Mouse (Mus musculus) limb, embryonic 14.5 days (tissue): ENCODE measurements at regions not wholly inside any gene's neighbourhood (a gene's known extent, or its start where the extent isn't known, plus 50 kb on each side); places are given as distances from the start of the nearest gene placed in this dataset.

Experiments used
- ATAC-seq: fragments of 200-750 bp; cut with Nextera tagmentation; 2 replicates; pipeline ENCODE4 v1.8.0; 2017; ENCODE audit warnings: low read depth, moderate number of reproducible peaks, moderate TSS enrichment; ENCODE audit not compliant: low FRiP score
- DNase-seq: peaks from one replicate; pipeline ENCODE4 v3.0.0-alpha.2; 2015; ENCODE audit warnings: low spot score
- H3K27ac ChIP-seq: fragments of 300-500 bp; sonication (generic); replicated peaks from 2 replicates; pipeline ENCODE4 v1.5.1; 2014; ENCODE audit warnings: low read depth, mild to moderate bottlenecking, low read length, moderate library complexity, mixed read lengths
- H3K27me3 ChIP-seq: fragments of 300-500 bp; sonication (generic); 2 replicates; pipeline ENCODE4 v1.6.1; 2014; ENCODE audit warnings: low read length, mixed read lengths; ENCODE audit not compliant: control insufficient read depth, insufficient read depth
- H3K36me3 ChIP-seq: fragments of 300-500 bp; sonication (generic); 2 replicates; pipeline ENCODE4 v1.6.1; 2014; ENCODE audit warnings: mild to moderate bottlenecking, low read length, moderate library complexity, mixed read lengths; ENCODE audit not compliant: control insufficient read depth, insufficient read depth
- H3K4me1 ChIP-seq: fragments of 300-500 bp; sonication (generic); 2 replicates; pipeline ENCODE4 v1.6.1; 2014; ENCODE audit warnings: antibody characterized with exemption, low read length, mixed read lengths; ENCODE audit not compliant: control insufficient read depth, insufficient read depth
- H3K4me2 ChIP-seq: fragments of 300-500 bp; sonication (generic); replicated peaks from 2 replicates; pipeline ENCODE4 v1.6.1; 2014; ENCODE audit warnings: low read depth, mild to moderate bottlenecking, low read length, moderate library complexity; ENCODE audit not compliant: severe bottlenecking
- H3K4me3 ChIP-seq: fragments of 300-500 bp; sonication (generic); replicated peaks from 2 replicates; pipeline ENCODE4 v1.5.1; 2014; ENCODE audit warnings: low read length
- H3K9ac ChIP-seq: fragments of 300-500 bp; sonication (generic); 2 replicates; pipeline ENCODE4 v1.6.1; 2014; ENCODE audit warnings: mild to moderate bottlenecking, low read depth, low read length, moderate library complexity; ENCODE audit not compliant: severe bottlenecking
- H3K9me3 ChIP-seq: fragments of 300-500 bp; sonication (generic); 2 replicates; pipeline ENCODE4 v1.6.1; 2016; ENCODE audit warnings: low read length; ENCODE audit not compliant: control insufficient read depth
- POLR2A ChIP-seq: fragments of 200-500 bp; IDR thresholded peaks from 2 replicates; pipeline ENCODE4 v1.8.0; 2012; ENCODE audit warnings: inconsistent platforms, mild to moderate bottlenecking, moderate library complexity, borderline replicate concordance; ENCODE audit not compliant: insufficient read depth, insufficient read length; ENCODE audit errors: extremely low read depth
- WGBS: fragments of 180-500 bp; shearing (Covaris S2); extraction: QIAGEN DNeasy Blood & Tissue Kit; methylation state at CpG from one replicate; pipeline ENCODE4 v1.1.7; 2014; 5-methylcytosine and 5-hydroxymethylcytosine counted together

- DNase-seq (no peak), ATAC-seq (no peak)
- Histone ChIP-seq H3K9ac (no peak overlapping the region), H3K9me3 (no peaks in the 10 kb centered on the region), H3K27me3 (no peaks in the 10 kb centered on the region), H3K36me3 (no peaks in the 10 kb centered on the region), H3K4me2 (no peak overlapping the region), H3K4me3 (no peak overlapping the region), H3K27ac (no peak overlapping the region), H3K4me1 (no peaks in the 10 kb centered on the region; the same call in 1 of the 2 replicates)
- TF ChIP-seq POLR2A = no peak
- 81% methylated on average over 4 of the region's 4 CpGs for WGBS
Observed at GRCm38 (mm10) chrX:11448711-11449110, 121.1 kb downstream of the H2al1j start.

- H3K27ac ChIP-seq = no peak overlapping the region
- no peaks in the 10 kb centered on the region for H3K9me3 ChIP-seq
- 59% methylated on average over 4 of the region's 4 CpGs for WGBS
- DNase-seq (no peak), ATAC-seq (no peak)
- TF ChIP-seq POLR2A = no peak
- no peaks in the 10 kb centered on the region for H3K27me3 ChIP-seq
- H3K9ac ChIP-seq = no peak overlapping the region
- no peak overlapping the region for H3K4me2 ChIP-seq
- H3K4me3 ChIP-seq = no peak overlapping the region
- no peaks in the 10 kb centered on the region for H3K4me1 ChIP-seq
- H3K36me3 ChIP-seq = no peaks in the 10 kb centered on the region
Observed at GRCm38 (mm10) chrX:11458521-11458920, 130.9 kb downstream of the H2al1j start.

- WGBS = 54% methylated on average over 3 of the region's 3 CpGs
- no peak for TF ChIP-seq POLR2A
Observed at GRCm38 (mm10) chrX:11463955-11464511, 136.4 kb downstream of the H2al1j start.

GRCm38 (mm10) chrX:11466191-11466590 is 138.6 kb downstream of the H2al1j start:
- Histone ChIP-seq H3K9ac (no peak overlapping the region), H3K4me3 (no peak overlapping the region), H3K27ac (no peak overlapping the region), H3K27me3 (no peaks in the 10 kb centered on the region), H3K36me3 (no peaks in the 10 kb centered on the region), H3K4me2 (no peak overlapping the region), H3K9me3 (no peaks in the 10 kb centered on the region), H3K4me1 (no peaks in the 10 kb centered on the region)
- ATAC-seq = no peak
- TF ChIP-seq POLR2A = no peak
- no peak for DNase-seq
- WGBS = 63% methylated on average over 4 of the region's 4 CpGs

More at GRCm38 (mm10) chrX:11463955-11464511, 136.4 kb downstream of the H2al1j start:
- Histone ChIP-seq H3K36me3 (no peaks in the 10 kb centered on the region), H3K4me1 (no peaks in the 10 kb centered on the region), H3K27ac (no peak overlapping the region), H3K9ac (no peak overlapping the region), H3K4me2 (no peak overlapping the region), H3K9me3 (no peaks in the 10 kb centered on the region), H3K27me3 (no peaks in the 10 kb centered on the region), H3K4me3 (no peak overlapping the region)
- ATAC-seq (no peak), DNase-seq (no peak)

- ATAC-seq (no peak), DNase-seq (no peak)
- H3K4me3 ChIP-seq = no peak overlapping the region
- H3K9ac ChIP-seq = no peak overlapping the region
- H3K4me1 ChIP-seq = no peaks in the 10 kb centered on the region
- no peak overlapping the region for H3K27ac ChIP-seq
- H3K9me3 ChIP-seq = no peaks in the 10 kb centered on the region
- TF ChIP-seq POLR2A = no peak
- H3K36me3 ChIP-seq = no peaks in the 10 kb centered on the region
- H3K27me3 ChIP-seq = 0 out of 2 replicates have a peak, but pooled peaks cover 4% of the 10 kb centered on the region
- no peak overlapping the region for H3K4me2 ChIP-seq
- 37% methylated on average over 16 of the region's 16 CpGs for WGBS
Observed at GRCm38 (mm10) chrX:11479696-11480339, 152.2 kb downstream of the H2al1j start.

GRCm38 (mm10) chrX:11482141-11482540 is 154.5 kb downstream of the H2al1j start:
- no peak for TF ChIP-seq POLR2A
- 56% methylated on average over 7 of the region's 7 CpGs for WGBS
- ATAC-seq (no peak), DNase-seq (no peak)
- H3K9me3 ChIP-seq = no peaks in the 10 kb centered on the region
- no peak overlapping the region for H3K4me2 ChIP-seq
- H3K27ac ChIP-seq = no peak overlapping the region
- no peaks in the 10 kb centered on the region for H3K36me3 ChIP-seq
- H3K9ac ChIP-seq = no peak overlapping the region
- no peak overlapping the region for H3K4me3 ChIP-seq
- peaks cover 7% of the 10 kb centered on the region; the same call in 1 of the 2 replicates for H3K4me1 ChIP-seq
- 0 out of 2 replicates have a peak, but pooled peaks cover 4% of the 10 kb centered on the region for H3K27me3 ChIP-seq
